Mouse (Mus musculus): ENCODE data around the gene Sbf2.
"Not testable (repeated sequence)": the region's sequence is repeated elsewhere in the genome, so short reads cannot be mapped to it uniquely, and the experiment has no call there.

Sbf2 gene

DNA sequence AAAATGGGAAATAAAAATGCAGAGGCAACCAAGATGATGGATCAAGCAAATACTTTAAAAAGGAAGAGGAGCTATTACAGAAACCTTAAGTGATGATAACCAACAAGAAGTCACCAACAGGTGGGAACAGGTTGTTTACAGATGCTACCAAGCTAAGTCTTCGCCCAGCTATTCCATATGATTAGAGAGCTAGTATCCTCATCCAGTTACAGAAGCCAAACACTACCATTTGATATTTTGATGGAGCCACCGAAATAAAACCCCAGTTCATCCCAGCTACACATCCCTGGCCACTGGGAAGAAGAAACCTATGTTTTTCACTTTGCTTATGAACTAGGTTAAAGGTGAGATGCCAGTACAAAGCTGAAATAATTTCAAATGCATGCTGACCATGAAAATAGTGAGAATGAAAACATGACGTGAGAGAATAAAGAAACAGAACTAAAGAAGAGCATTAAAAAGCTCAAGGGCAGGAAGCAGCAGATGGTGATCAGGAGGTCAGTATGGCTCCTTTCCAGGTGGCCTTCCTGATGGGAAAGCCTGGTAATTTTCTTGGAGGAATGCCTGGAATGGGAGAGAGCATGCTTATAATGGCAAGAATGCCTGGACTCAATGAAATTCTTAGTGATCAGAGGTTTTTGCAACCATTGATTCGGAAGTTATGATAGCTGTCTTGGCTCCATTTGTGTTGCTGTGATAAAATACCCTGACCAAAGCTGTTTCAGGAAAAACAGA lies 48.7 kb downstream of the Sbf2 start:
- DNase-seq, result no peak

GRCm38 (mm10) chr7:110561647-110562046 lies 53.1 kb downstream of the Sbf2 start:
- DNase-seq, result no peak

GRCm38 (mm10) chr7:110557001-110557400 lies 57.7 kb downstream of the Sbf2 start:
- no peak for DNase-seq

GRCm38 (mm10) chr7:110556221-110556620 lies 58.5 kb downstream of the Sbf2 start:
- no peak for DNase-seq

- no peak for DNase-seq
Observed at GRCm38 (mm10) chr7:110555260-110555659, 59.5 kb downstream of the Sbf2 start.

DNA sequence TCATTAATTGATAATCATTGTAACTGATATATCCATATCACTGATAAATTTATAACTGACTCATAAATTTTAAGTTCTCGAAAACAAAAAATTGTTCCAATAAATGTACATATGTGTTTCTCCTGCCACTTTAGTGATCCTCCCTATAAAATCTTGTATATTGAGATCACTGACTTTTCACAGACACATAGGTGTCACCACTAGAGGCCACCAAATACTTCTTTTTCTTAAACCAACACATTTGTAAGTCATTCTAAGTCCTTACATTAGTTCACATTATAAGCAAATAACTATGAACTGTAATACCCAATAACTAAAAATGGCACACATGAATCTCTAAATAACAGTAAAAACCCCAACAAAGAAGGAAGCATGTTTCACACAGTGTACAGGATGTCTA lies 66.5 kb downstream of the Sbf2 start:
- peak; percentile 19 for DNase-seq

DNA sequence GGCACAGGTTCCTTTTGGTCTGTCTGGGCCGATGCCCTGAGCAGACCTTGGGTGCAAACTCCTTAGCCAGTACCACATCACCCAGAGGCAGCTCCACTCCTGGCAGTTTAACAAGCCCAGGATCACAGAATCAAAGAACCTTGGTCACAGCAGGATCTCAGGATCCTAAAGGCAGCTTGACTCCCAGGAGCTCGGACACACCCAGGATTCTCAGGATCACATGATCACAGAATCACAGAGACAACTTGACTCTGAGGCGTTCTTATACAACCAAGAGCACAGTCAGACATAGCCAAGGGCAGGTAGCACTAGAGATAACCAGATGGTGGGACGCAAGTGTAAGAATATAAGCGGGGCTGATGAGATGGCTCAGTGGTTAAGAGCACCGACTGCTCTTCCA lies 71.4 kb downstream of the Sbf2 start:
- DNase-seq, result no peak

GRCm38 (mm10) chr7:110539266-110539665 lies 75.5 kb downstream of the Sbf2 start:
- no peak for DNase-seq

GRCm38 (mm10) chr7:110530295-110530694 lies 84.4 kb downstream of the Sbf2 start:
- not testable (repeated sequence) for DNase-seq

GRCm38 (mm10) chr7:110525090-110525775 lies 89.5 kb downstream of the Sbf2 start:
- DNase-seq, result no peak

- no peak for DNase-seq
Observed at GRCm38 (mm10) chr7:110516241-110517220, 98.2 kb downstream of the Sbf2 start.

DNA sequence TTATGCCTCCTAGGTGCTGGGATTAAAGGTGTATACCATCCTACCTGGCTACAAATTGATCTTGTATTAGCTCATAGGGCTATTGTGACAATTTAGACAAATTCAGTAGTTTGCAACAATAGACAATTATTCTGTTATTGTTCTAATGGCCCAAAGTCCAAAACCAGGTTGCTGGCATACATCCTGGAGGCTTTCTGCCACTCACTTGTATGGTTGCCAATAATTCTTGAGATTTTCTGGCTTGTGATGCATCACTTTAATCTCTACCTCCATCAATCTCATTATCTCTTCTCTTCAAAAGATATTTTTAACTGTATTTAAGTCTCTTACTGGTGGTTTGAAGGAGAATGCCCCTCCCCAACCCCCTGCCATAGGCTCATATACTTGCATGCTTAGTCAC lies 100.6 kb downstream of the Sbf2 start:
- DNase-seq, result no peak

- DNase-seq, result no peak
Observed at GRCm38 (mm10) chr7:110498653-110499052, 116.1 kb downstream of the Sbf2 start.

DNA sequence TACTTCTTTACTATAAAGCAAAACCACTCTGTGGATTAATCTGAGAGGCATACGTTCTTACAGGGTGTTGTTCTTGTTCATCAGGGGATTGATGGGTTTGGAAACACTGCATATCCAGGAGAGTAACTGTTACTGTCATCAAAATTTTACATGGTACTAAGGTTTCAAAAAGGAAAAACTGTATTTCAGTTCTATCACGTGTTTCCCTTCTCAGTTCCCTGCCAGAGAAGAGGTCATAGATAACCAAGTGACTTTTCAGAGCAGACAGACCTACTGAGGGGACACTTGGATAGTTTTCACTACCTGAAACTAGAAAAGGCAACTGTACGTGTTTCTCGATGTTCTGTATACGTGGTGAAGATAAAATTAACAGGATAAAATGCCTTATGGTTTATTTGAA lies 123.7 kb downstream of the Sbf2 start:
- no peak for DNase-seq

DNA sequence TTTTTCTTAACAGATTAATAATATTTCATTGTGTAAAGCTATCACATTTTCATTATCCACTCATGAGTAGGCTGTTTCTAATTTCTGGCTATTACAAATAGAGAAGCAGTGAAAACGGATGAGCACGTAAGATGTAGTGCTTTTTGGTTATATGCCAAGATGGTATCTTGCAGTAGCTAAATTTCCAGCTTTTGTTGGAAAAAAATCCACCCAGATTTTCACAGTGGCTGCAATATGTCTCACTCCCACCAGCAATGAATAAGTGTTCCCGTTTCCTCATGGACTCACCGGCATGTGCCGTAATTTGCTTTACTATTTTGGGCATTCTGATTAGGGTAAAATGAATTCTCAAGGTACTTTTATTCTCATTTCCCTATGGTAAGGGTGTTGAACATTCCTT lies 129.7 kb downstream of the Sbf2 start:
- no peak for DNase-seq

GRCm38 (mm10) chr7:110470987-110471386 lies 143.7 kb downstream of the Sbf2 start:
- no peak for DNase-seq

DNA sequence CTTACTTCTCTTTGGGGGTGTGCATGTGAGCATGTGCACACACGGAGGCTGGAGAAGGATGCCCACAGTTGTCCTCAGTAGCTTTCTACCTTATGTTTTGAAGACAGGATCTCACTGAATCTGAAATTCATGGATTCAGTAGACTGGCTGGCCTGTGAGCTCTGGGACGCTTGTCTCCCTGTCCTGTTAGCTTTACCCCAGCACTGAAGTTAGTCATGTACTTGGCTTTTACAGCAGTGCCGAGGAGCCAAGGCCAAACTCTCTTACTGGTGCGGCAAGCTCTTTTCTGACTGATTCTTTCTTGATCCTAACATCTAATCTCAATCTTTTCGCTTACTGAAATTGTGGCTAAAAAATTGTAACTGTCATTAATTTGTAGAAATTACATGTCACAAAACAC lies 151.3 kb downstream of the Sbf2 start:
- no peak for DNase-seq

DNA sequence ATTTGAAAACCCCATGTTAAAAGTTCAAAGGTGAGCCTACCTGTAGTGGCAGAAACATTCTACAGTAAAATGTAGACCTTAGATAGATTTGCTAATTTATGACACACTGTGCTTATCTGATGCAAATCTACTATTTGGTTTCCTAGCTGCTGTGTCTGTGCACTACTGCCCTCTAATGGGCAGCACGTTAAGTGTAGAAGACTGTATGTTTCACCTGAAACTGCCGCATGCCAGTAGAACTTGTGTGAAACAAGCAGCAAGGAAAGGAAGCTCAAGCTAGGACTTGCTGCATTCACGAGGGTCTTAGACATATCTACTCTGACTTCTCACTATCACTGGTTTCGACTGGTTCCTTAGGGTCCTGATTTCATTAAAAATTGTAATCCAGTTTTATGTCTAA lies 182.4 kb downstream of the Sbf2 start:
- peak; percentile 65 for DNase-seq

GRCm38 (mm10) chr7:110416318-110416717 lies 198.4 kb downstream of the Sbf2 start:
- DNase-seq, result no peak

DNA sequence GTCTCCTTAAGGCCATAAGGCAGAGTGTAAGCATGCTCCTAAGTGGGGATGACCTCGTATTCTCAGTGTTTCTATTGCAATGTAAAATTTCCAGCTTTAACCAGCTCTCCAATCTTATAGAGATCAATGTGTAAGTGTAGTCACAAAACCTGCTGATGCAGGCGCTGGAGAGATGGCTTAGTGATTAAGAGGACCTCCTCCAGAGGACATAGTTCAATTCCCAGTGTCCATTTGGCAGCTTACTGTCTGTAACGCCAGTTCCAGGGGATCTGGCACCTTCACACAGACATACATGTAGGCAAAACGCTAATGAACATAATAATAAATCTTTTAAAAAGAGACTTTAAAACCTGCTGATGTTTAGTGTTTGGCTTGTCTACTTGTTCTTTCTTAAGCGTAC lies 200.4 kb downstream of the Sbf2 start:
- no peak for DNase-seq

DNA sequence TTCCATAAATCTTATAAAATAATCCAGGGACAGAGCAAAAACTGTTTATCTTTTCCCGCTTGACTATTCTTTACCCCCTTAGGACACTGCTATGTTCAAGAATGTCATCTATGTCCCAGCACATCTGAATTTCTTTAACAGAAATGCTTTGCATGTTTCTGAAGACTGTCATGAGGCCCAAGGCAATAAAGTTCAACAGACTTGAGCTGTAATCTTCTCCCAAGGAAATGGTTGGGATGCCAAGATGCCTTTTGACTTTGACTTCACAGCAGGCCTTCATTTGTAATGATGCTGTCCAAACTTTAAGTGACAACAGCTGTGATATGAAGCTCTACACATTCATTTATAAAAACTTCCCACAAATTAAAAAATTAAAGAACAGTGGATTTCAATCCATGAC lies 212.6 kb downstream of the Sbf2 start:
- DNase-seq, result no peak

- no peak for DNase-seq
Observed at GRCm38 (mm10) chr7:110392576-110392975, 222.1 kb downstream of the Sbf2 start.

GRCm38 (mm10) chr7:110391632-110392031 lies 223.1 kb downstream of the Sbf2 start:
- no peak for DNase-seq
